Mouse (Mus musculus): ENCODE results near the gene Plbd2. TPM values are rescaled to one million over a fixed set of nuclear protein-coding genes. Genes with fewer than 3 reads are reported as not detected.
A peak's percentile ranks its signal among the peaks of the same experiment; 100 is the strongest.

Plbd2 gene
- total RNA-seq, 4 experiments from 2014 or later = 40.5 to 44.7 (median 42.1) TPM

DNA sequence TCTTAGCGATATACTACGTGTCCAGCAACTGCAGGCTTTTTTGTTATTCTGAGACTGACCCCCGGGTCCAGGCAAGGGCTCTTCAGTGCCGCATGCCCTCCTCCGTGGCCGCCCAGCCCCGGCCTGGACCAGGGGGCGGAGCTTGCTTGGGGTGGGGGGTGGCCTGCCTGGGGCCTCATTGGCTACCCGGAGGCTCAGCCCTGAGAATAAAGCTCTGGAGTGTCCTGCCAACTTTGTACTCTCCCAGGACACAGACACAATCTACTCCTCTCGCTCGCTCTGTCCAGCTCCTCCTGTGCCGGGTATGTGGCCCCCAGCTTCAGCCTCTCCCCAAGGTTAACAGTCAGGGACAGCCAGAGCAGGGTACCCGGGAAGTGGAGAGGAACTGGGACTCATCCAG, 27.1 kb downstream of the Plbd2 start, which contains the start of gene Sds:
Sds (plus strand) TSS at position 231 of the 400 bp plus-strand sequence.
- no peak for DNase-seq (ENCODE audit: low spot score in 2 of 2)

DNA sequence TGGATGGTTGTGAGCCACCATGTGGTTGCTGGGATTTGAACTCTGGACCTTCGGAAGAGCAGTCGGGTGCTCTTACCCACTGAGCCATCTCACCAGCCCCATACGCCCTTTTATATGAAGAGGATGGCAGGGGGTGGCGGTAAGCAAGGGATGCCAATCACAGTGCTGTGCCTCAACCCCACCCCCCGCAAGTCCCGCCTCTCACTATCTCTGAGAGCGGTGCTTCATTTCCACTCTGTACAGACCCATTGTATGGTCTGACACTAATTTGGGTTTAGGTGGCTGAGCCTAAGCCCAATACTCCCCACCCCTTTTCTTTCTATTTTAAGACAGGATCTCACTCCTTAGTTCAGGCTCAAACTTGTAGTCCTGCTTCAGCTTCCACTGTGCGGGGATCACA, 27.6 kb downstream of the Plbd2 start:
- DNase-seq (ENCODE audit: low spot score in 2 of 2) = no peak

DNA sequence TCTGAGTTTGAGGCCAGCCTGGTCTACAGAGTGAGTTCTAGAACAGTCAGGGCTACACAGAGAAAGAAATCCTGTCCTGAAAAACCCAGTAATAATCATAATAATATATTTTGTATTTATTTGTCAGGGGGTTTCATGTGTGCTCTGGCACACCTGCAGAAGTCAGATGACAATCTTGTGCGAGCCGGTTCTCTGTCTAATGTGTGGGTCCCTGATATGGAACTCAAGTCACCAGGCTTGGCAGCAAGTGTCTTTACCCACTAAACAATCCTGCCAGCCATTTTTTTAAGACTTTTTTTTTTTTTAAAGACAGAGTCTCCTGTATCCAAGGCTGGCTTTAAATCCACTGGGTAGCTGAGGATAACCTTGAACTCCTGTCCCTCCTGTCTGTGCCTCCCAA, 30.1 kb downstream of the Plbd2 start:
- DNase-seq (ENCODE audit: low spot score in 2 of 2) = no peak

DNA sequence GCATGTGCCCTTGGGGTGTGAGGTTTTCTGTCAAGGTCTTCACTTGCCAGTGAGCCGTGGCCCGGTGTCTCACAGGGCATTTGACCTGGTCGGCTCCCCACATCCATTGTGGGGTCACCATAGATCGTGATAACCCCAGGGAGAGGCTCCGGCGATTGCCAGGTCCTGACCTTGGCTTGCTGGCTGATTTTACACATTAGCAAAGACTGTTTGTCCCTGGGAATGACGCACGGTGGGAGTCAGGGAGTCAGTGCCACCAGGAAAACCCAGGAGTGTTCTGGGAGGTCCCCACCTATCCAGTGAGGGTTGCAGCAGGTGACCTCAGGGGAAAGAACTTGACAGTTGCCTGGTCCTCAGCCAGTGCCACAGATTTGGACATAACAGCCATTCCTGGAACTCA, 30.7 kb downstream of the Plbd2 start, which contains the start of gene Sdsl:
Sdsl (minus strand) TSS at position 41 of the 400 bp plus-strand sequence.
- no peak for DNase-seq (ENCODE audit: low spot score in 2 of 2)

DNA sequence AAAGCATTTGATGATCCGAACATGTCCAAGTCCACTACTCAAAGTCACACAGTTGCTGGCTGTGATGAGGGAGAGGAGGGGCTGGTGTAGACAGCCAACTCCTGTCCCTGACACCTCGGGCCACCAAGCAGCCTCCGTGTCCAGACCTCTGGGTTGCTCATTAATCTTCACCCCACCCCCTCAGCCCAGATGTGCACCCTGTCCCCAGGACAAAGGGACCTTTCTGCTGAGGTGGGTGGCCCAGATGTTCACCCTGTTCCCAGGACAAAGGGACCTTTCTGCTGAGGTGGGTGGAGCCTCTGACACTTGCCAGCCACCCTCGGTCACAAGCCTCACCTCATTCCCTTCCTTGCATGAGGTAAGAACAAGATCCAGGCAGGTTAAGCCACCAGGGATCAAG, 31.9 kb downstream of the Plbd2 start:
- DNase-seq (ENCODE audit: low spot score in 2 of 2) = no peak

DNA sequence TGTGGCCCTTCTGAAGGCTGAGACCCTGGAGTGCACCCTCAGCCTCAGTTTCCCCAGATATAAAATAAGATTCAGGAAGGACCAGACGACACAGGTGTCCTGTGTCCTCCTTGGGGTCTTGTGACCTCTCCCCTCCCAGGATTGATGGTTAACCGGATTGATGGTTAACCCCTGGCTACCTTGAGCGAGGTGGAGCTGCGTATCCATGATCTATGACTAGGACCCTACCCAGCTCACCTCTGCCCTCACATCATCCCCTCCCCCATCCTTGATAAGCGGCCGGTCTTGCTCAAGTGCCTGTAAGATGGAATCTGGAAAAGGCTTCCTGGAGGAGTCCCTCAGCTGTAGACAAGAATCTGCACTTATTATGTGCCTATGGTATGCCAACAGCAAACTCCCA, 34.6 kb downstream of the Plbd2 start:
- no peak for DNase-seq (ENCODE audit: low spot score in 2 of 2)

DNA sequence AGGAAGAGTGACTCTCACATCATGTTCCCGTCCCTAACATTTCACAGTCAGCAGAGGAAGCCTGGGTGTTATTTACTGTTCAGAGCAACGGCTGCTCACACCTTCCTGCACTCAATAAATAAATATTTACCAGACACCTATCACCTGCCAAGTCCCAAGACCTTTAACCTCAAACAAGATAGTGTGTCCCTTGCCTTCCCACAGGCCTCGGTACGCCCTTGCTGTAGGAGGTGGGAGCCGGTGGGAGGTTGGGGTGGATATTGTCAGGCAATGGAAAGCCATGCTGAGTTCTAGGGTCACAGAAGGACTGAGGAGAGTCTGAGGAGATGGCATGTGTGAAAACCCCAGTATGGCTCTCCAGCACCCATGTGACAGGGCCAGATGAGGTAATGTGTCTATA, 35.1 kb downstream of the Plbd2 start:
- DNase-seq (ENCODE audit: low spot score in 2 of 2) = no peak

DNA sequence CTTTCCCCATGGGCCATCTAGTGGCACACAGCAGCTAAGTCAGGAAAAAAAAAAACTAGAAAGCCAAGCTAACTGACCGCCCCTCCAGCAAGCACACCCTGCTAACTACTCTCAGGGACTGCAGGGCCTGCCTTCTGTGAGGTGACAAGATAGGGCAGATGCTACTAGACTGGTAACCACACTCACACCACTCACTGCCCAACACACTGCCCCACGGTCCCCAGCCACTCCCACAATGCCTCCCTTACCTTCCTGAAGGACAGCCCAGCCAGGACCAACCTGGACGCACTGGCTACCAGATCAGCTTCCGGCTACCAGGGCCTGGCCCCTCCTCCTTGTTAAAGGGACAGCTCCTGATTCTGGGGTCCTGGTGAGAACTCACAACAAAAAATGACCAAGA, 36.4 kb downstream of the Plbd2 start:
- DNase-seq (ENCODE audit: low spot score in 2 of 2) = no peak

DNA sequence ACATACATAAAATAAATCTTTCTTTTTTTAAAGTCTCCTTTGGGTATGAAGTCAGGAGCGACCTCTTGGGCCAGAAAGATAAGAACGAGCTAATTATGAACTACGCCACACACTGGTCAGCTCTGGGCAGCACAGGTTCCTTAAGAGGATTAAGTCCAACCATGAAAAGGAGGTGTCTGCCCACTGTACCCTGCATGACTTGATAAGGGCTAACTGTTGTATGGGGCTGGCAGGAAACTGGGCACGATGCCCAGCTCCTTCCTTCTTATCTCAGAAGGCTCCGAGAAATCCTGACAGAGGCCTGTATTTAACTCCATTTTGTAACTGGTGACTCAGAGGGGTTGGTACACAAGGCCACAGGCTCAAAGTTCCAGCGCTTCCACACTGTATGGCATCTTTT, 37.6 kb downstream of the Plbd2 start:
- DNase-seq (ENCODE audit: low spot score in 2 of 2) = no peak

DNA sequence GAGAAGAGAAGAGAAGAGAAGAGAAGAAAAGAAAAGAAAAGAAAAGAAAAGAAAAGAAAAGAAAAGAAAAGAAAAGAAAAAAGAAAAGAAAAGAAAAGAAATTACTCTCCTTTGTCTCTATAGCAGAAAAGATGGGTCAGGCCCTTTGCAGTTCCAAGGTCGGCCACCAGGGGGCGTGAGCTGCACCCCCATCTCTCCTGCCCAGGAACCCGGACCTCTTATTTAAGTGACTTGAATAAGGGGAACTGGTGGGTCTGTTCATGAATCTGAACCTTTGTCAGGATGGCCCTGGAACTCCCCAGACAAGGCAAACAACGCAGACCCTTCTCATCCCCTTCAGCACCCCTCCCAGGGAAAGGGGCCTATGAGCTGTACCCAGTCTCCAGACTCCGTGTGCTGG, 38.4 kb downstream of the Plbd2 start:
- DNase-seq (ENCODE audit: low spot score in 2 of 2) = no peak

DNA sequence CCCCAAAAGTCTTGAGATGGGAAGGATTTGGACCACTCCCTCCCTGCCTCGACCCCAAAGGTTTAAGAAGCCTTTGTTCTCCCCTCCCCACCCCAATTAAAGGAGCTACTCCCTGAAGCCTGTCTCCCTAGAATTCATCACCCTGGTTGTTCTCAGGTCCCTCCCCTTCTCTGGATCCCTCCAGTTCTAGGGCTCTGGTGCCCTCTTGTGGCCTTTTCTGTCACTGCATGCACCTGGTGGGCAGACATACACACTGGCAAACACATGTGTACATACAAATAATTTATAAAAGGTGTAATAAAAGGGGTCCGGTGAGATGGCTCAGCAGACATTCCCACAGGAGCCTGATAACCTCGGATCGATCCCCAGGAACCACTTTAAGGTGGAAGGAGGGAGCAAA, 39.1 kb downstream of the Plbd2 start:
- DNase-seq (ENCODE audit: low spot score in 2 of 2) = no peak

DNA sequence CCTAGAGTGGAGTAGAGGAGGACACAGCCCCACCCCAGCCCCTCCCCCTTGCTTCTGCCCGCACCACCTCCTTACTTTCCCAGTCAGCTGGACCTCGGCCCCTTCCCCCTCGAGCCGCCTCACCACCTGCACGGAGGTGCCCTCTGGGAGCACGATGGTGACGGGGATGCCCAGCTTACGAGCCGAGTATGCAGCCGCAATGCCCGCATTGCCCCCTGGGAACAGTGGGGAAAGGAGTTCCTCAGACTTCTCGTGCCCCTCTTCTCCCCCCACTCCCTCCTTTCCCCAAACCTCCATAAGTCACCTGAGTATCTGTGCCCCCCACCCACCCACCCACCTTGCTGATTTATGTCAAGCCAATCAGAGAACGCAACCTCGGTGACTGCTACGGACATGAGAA, 41.5 kb downstream of the Plbd2 start:
- DNase-seq (ENCODE audit: low spot score in 2 of 2) = no peak

DNA sequence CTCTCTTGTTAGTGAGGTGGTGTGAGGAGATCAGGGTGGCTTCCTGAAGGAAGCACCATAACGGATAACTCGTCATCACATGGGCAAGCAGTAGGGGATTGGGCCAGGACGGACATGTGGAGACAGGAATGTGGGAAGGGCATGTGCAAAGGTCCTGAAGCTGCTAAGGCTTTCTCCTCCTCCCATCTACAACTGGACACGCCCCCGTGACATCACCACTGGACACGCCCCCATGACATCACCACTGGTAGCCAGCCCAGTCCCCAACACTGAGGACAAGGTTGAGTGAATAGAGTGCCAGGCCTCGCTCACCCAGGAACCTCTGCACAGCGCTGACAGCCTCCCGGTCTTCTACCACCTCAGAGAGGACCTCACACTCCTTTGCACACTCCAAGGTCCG, 44.3 kb downstream of the Plbd2 start:
- DNase-seq (ENCODE audit: low spot score in 2 of 2) = no peak

DNA sequence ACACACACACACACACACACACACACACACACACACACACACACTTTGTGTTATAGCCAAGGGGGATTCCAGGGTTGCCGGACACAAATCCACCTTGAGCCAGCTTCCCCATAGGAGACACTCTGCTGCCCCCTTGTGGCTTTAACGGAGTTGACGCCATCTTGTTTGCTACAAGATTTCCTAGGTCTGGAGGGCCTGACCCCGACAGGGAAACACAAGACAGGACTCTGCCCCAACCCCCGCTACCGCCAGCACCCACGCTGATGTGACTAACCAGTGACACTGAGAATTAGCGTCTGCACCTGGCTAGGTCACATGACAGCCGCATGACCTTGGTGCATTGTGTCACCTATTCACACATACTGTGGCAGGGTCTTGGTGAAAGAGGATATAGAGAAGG, 45.8 kb downstream of the Plbd2 start:
- no peak for DNase-seq (ENCODE audit: low spot score in 2 of 2)

DNA sequence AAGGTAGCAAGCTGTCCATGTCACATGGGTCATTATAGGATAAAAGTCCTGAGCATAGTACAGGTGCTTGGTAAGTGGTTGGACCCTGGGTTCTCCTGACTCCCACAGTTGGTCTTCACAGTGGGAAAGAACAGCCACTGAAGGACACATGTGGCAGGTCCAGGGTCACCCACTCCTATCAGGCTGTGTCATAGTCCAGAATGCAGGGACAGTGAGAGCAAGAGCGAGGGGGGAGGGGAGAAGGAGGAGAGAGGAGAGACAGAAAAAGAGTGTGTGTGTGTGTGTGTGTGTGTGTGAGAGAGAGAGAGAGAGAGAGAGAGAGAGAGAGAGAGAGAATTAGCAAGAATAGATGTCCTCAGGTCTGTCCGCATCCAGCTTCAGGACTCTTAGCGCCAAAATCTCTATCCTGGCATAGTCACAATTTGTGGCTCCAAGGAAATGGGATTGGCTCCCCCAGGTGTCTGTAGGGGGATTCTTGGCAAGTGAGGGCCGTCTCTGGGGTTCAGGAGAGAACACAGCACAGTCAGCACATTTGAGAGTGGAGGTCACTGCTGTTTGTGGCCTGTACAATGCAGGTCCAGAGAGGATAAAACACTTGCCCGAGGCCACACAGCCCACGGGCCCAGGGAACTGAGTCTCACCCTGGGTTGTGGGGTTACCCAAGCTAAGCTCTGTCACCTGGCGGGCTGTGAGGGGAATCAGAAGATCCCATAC, 46.4 kb downstream of the Plbd2 start:
- no peak for DNase-seq (ENCODE audit: low spot score in 2 of 2)

DNA sequence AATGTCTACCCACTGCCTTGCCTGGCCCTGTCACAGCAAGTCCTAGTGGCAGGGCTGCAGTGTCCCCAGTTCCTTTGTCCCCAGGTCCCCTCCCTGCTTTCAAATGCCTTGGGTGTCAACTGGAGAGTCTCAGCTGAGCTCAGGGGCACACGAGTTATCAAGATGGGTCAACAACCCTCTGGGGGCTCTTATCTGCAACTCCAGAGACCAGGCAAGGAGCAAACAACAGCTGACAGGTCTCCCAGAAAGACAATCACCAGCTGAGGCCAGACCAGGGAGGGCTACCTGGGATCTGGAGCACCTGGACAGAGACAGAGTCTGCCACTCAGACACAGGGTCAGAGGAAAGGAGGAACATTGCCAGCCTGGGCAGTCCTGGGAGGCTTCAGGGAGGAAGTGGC, 47.2 kb downstream of the Plbd2 start:
- no peak for DNase-seq (ENCODE audit: low spot score in 2 of 2)

DNA sequence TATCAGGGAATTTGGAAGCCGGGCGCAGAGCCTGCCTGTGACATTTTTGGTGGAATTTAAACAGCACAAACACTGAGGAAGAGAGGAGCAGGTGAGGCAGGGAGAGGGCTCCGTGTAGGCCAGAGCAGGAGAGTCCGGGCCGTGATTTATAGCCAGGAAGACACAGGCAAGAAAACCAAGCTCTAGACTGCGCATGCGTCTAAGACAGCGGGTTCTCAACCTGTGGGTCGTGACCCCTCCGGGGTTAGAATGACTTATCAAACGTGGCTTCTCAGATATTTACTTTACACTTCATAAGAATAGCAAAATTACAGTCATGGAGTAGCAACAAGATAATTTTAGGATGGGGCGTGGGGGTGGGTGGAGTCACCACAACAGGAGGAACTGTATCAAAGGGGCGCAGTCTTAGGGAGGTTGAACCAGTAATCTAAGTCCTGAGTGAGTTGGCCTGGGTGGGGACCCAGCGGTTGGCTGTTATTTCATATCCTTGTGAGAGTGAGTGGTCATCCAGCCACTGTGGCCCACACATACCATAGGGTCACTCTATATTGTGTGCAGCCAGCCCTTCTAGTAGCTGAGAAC, 48.6 kb downstream of the Plbd2 start:
- no peak for DNase-seq (ENCODE audit: low spot score in 2 of 2)

DNA sequence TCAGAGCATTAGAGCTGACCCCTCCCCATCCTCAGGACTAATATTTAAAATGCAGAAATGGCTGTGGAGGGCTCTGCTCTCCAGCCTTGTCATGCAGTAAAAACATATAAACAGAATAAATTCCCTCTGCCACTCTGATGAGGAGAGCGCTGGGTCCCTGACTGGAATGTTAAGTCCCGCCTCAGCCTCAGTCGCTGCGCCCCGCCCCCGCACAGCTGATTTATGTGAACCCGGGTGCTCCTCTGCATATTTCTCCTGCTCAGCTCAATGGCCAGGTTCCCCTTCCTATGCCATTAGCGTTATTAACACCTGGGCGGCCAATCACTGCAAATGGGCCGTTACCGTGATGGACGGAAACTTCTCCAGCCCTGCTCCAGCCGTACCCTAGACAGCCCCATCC, 56.1 kb downstream of the Plbd2 start:
- no peak for DNase-seq (ENCODE audit: low spot score in 2 of 2)

DNA sequence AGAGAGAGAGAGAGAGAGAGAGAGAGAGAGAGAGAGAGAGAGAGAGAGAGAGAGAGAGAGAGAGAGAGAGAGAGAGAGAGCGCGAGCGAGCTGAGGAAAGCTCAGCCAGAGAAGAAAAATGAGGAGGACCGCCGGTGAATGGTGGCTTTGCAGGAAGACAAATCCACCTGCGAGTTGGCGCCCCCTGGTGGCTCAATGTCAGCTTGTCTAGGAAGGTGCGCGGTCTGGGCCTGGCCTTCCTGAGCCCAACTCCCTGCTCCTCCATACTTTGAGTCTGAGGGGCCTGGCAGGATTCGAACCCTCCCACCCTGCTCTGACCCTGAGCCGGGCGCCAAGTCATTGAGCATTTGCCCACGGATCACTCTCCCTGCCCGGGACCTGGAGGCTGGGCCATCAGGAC, 62.7 kb downstream of the Plbd2 start:
- peak; percentile 59 to 69 for DNase-seq (ENCODE audit: low spot score in 2 of 2)

DNA sequence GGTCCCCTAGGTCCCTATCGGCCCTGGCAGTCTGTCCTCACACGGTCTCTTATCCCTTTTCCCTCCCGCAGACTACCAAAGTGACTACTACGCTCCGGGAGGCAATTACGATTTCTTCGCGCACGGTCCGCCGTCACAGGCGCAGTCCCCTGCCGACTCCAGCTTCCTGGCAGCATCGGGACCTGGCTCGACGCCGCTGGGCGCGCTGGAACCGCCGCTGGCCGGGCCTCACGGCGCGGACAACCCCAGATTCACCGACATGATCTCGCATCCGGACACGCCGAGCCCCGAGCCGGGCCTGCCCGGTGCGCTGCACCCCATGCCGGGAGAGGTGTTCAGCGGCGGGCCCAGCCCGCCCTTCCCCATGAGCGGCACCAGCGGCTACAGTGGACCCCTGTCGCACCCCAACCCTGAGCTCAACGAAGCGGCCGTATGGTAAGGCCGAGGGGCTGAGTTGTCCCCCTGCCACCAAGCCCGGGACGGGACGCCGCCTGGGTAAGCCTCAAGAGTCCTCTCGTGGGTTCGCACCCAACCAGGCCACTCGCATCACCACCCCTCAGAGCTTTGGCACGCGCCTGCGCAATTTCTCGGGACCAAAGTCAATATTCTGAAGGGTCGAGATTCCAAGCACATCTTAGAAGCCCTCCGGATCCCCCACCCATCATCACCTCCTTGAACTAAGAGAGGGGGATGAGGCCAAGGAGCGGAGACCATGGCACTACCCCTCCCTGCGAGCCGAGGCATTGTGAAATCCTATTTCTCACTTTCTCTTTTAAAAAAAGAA, 63.3 kb downstream of the Plbd2 start:
- DNase-seq (ENCODE audit: low spot score in 2 of 2) = no peak

DNA sequence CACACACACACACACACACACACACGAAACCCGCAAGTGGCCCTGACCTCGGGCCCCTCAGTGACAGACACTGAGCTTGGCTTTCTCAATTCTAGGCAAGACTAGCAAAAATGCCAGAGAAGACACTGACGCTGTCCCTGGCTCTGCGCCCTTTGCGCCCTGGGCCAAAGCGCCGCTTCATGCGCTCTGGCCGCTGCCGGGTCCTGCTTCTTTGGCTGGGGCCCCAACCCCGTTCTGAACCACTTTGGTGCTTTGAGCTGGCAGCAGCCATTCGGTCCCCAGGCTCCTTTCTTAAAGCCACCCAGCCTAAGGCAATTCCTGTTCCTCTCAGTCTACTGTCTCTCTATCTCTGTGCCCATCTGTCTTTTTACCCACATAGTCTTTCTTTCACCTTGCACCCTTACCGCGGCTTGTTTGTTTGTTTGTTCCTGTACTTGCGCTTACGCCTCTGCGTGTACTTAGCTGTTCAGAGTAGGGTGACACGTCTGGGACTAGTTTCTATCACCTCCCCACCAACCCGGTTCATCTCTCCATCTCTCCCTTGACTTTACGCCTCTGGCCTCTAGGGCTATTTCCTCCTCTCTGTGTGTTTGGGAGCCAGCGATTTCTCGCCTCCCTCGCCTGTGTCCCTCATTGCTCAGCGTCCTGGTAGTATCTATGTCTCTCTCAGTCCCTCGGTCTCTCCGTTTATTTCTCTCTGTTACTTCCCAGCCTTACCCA, 64.3 kb downstream of the Plbd2 start:
- no peak for DNase-seq (ENCODE audit: low spot score in 2 of 2)

DNA sequence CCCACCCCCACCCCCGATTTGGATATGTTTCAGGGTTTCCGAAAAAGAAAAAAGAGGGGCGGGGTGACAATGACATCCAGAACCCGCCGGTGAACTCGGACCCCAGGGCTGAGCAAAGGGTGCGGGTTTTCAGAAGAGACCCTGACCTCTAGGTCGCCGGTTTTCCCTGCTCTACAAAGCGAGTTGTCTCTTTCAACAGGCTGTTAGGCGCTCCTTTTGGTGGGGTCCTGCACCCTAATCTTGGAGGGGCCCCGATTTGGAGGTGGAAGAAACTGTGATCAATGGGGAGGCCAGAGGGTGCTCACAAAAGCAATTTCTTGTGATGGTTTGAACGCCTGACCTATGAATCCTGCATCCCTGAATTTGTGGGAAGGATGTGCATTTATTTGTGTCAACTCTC, 65.0 kb downstream of the Plbd2 start:
- no peak for DNase-seq (ENCODE audit: low spot score in 2 of 2)

Measured in gastrocnemius, adult 8-10 months (tissue).